Mouse (Mus musculus) spleen, adult 2 months (tissue): ENCODE measurements around the gene Tom1l2.

ENCODE experiments used
- CTCF ChIP-seq: fragments of 200-500 bp; IDR thresholded peaks from 2 replicates; pipeline ENCODE4 v1.5.1; 2011; ENCODE audit warnings: mild to moderate bottlenecking, inconsistent platforms; ENCODE audit not compliant: insufficient read depth, insufficient read length, insufficient replicate concordance; ENCODE audit errors: extremely low read depth
- POLR2A ChIP-seq: fragments of 200-500 bp; IDR thresholded peaks from 2 replicates; pipeline ENCODE4 v1.6.1; 2011; ENCODE audit warnings: low read depth, low read length, inconsistent platforms

- TF ChIP-seq CTCF (no peak), POLR2A (no peak)
These were observed 108.1 kb downstream of the Tom1l2 start for GRCm38 (mm10) chr11:60244503-60245143.
